Mouse (Mus musculus) kidney, postnatal 10 days (tissue): Measurements from ENCODE around the gene Mib2.
"Not testable (repeated sequence)": the region's sequence is repeated elsewhere in the genome, so short reads cannot be mapped to it uniquely, and the experiment has no call there.

Experiments used
- DNase-seq: peaks from one replicate; pipeline ENCODE4 v3.0.0; 2021; ENCODE audit warnings: mixed read lengths

Gene Mib2

GRCm38 (mm10) chr4:155669598-155670075, 639 bp upstream of the Mib2 start:
- no peak for DNase-seq

- no peak for DNase-seq
These were observed 2.1 kb downstream of the Mib2 start for GRCm38 (mm10) chr4:155666903-155667302.

GRCm38 (mm10) chr4:155660641-155661040, 8.4 kb downstream of the Mib2 start:
- DNase-seq, result peak; percentile 53

GRCm38 (mm10) chr4:155658961-155659360, 10.0 kb downstream of the Mib2 start:
- no peak for DNase-seq

GRCm38 (mm10) chr4:155656214-155656751, 12.7 kb downstream of the Mib2 start:
- no peak for DNase-seq

GRCm38 (mm10) chr4:155654456-155655298, 14.3 kb downstream of the Mib2 start:
- DNase-seq, result peak; percentile 82

- no peak for DNase-seq
These were observed 14.9 kb downstream of the Mib2 start for GRCm38 (mm10) chr4:155654183-155654455.

- peak; percentile 58 for DNase-seq
These were observed 15.4 kb downstream of the Mib2 start for GRCm38 (mm10) chr4:155653451-155654182.

- peak; percentile 82 for DNase-seq
These were observed 15.9 kb downstream of the Mib2 start, which contains the start of gene Mmp23 for GRCm38 (mm10) chr4:155653086-155653450. TSS of gene Mmp23 (minus strand) at chr4:155653384.

- DNase-seq, result no peak
These were observed 16.5 kb downstream of the Mib2 start for GRCm38 (mm10) chr4:155652283-155653085.

- DNase-seq, result peak; percentile 73
These were observed 17.3 kb downstream of the Mib2 start for GRCm38 (mm10) chr4:155651553-155652269.

- no peak for DNase-seq
These were observed 19.6 kb downstream of the Mib2 start for GRCm38 (mm10) chr4:155649355-155649754.

- no peak for DNase-seq
These were observed 23.3 kb downstream of the Mib2 start for GRCm38 (mm10) chr4:155645721-155646120.

- DNase-seq, result not testable (repeated sequence)
These were observed 23.7 kb downstream of the Mib2 start, which contains the start of gene Gm10563 for GRCm38 (mm10) chr4:155645308-155645707. TSS of gene Gm10563 (minus strand) at chr4:155645408.

GRCm38 (mm10) chr4:155643531-155643930, 25.5 kb downstream of the Mib2 start:
- peak; percentile 46 for DNase-seq

GRCm38 (mm10) chr4:155635766-155636499, 33.1 kb downstream of the Mib2 start:
- DNase-seq, result no peak

- DNase-seq, result no peak
These were observed 38.7 kb downstream of the Mib2 start for GRCm38 (mm10) chr4:155630267-155630666.

GRCm38 (mm10) chr4:155624338-155625291, 44.4 kb downstream of the Mib2 start, which contains the start of gene Cdk11b:
TSS of gene Cdk11b (plus strand) at chr4:155624854.
- peak; percentile 98 for DNase-seq

- DNase-seq, result no peak
These were observed 50.7 kb downstream of the Mib2 start for GRCm38 (mm10) chr4:155618321-155618720.

GRCm38 (mm10) chr4:155613264-155613663, 55.7 kb downstream of the Mib2 start:
- no peak for DNase-seq
